Mouse (Mus musculus): Measurements from ENCODE around the gene Gper1.

GRCm38 (mm10) chr5:139432747-139433508, 10.0 kb downstream of the Gper1 start:
- no peak for TF ChIP-seq POLR2A (IDR thresholded peaks at IDR 0.05; ENCODE audit: borderline replicate concordance, insufficient read depth, low read length)
- TF ChIP-seq CTCF (IDR thresholded peaks at IDR 0.05; ENCODE audit: borderline replicate concordance, insufficient read depth, low read depth, low read length): no peak
